Mouse (Mus musculus) forebrain, embryonic 11.5 days (tissue): Measurements from ENCODE around the gene Izumo4. TPM values are rescaled to one million over a fixed set of nuclear protein-coding genes. Genes with fewer than 3 reads are reported as not detected.

ENCODE experiments used
- ATAC-seq: fragments of 200-750 bp; cut with Nextera tagmentation; replicated peaks from 2 replicates; pipeline ENCODE4 v1.8.0; 2017; ENCODE audit warnings: moderate TSS enrichment; ENCODE audit not compliant: low FRiP score
- DNase-seq: peaks from one replicate; pipeline ENCODE4 v3.0.0-alpha.2; 2017; ENCODE audit warnings: low spot score
- H3K27ac ChIP-seq: fragments of 300-500 bp; sonication (generic); 2 replicates; pipeline ENCODE4 v1.5.1; 2014; ENCODE audit warnings: low read depth, low read length
- H3K27me3 ChIP-seq: fragments of 300-500 bp; sonication (generic); 2 replicates; pipeline ENCODE4 v1.6.1; 2014; ENCODE audit warnings: mild to moderate bottlenecking, low read length, mixed read lengths; ENCODE audit not compliant: control insufficient read depth, insufficient read depth
- H3K36me3 ChIP-seq: fragments of 300-500 bp; sonication (generic); 2 replicates; pipeline ENCODE4 v1.6.1; 2014; ENCODE audit warnings: mild to moderate bottlenecking, low read length, moderate library complexity, mixed read lengths; ENCODE audit not compliant: control insufficient read depth, insufficient read depth
- H3K4me1 ChIP-seq: fragments of 300-500 bp; sonication (generic); replicated peaks from 2 replicates; pipeline ENCODE4 v1.6.1; 2014; ENCODE audit warnings: low read length, mixed read lengths; ENCODE audit not compliant: control insufficient read depth, insufficient read depth
- H3K4me2 ChIP-seq: fragments of 300-500 bp; sonication (generic); 2 replicates; pipeline ENCODE4 v1.6.1; 2014; ENCODE audit warnings: low read depth, mild to moderate bottlenecking, low read length, moderate library complexity, mixed read lengths; ENCODE audit not compliant: severe bottlenecking
- H3K4me3 ChIP-seq: fragments of 300-500 bp; sonication (generic); 2 replicates; pipeline ENCODE4 v1.5.1; 2014; ENCODE audit warnings: low read depth, low read length
- H3K9ac ChIP-seq: fragments of 300-500 bp; sonication (generic); 2 replicates; pipeline ENCODE4 v1.6.1; 2014; ENCODE audit warnings: low read length
- H3K9me3 ChIP-seq: fragments of 300-500 bp; sonication (generic); 2 replicates; pipeline ENCODE4 v1.6.1; 2016; ENCODE audit warnings: low read length, mixed read lengths; ENCODE audit not compliant: control insufficient read depth
- WGBS: fragments of 180-500 bp; shearing (Covaris S2); extraction: QIAGEN DNeasy Blood & Tissue Kit; methylation state at CpG from one replicate; pipeline ENCODE4 v1.1.7; 2014; 5-methylcytosine and 5-hydroxymethylcytosine counted together
- polyA plus RNA-seq: library from polyadenylated mRNA; unstranded; fragments of >200 nt; fragmentation: Nextera tagmentation; extraction: Ambion mirVana; gene quantifications from 2 replicates; pipeline ENCODE4 v1.2.1, GENCODE M21; 2014

Izumo4 gene
- polyA plus RNA-seq, 1 experiment from 2014 or later: 4.8 TPM

DNA sequence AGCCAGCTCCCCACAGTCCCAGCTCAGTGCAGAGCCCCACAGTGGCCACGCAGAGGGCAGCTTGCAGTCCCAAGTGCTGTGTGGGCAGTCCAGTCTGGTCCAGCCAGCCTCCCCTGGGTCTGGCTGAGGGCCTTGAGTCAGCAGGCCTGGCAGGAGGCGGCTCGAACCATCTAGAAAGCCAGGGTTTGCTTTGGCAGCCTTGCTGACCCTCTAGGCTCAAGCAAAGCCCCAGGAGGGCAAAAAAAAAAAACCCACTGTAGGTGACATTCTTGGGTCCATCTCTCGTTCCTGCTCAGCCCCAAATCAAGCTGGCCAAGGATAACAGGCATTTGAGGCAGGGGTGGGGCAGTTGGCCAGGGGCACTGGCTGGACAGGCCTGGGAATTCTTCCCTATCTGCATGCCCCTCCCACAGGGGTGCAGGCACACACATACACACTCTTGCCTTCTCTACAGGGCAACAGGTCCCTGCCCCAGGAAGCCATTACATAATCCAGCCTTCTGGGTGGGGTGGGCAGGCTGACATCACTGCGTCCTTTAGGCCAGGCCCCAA, 27.7 kb upstream of the Izumo4 start:
- no peak overlapping the region for H3K27ac ChIP-seq
- H3K4me1 ChIP-seq: peaks cover 33% of the 10 kb centered on the region
- 75% methylated on average over 5 of the region's 5 CpGs for WGBS
- H3K4me3 ChIP-seq: peak overlapping the region; percentile 98
- H3K9me3 ChIP-seq: no peaks in the 10 kb centered on the region
- DNase-seq (no peak), ATAC-seq (no peak)
- no peaks in the 10 kb centered on the region for H3K27me3 ChIP-seq
- H3K4me2 ChIP-seq: peak overlapping the region; percentile 93
- peak overlapping the region; percentile 98 for H3K9ac ChIP-seq
- peaks cover 10% of the 10 kb centered on the region; the same call in 1 of the 2 replicates for H3K36me3 ChIP-seq

DNA sequence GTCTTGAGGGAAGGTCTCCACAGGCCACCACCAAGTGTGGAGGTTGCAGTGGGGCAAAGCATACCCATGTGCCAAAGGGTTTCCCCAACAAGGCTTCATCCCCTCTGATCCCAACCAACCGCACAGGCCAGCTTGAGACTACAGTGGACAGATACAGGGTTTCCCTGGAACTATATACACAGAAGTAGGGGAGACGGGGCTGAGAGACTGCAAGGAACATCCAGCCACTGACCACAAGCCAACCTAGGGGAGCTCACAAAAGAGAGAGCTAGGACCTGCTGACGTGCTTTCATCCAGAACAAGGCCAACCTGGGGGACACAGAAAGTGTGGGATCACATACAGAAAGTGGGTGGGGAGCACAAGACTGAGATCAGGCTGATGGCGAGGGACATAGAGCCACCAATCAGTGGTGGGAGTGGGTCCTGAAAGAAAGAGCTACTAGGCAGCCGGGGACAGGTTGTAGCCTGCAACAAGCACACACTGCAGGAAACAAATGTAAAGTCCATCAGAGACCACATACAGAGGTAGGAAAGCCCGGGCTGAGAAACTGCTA, 27.1 kb upstream of the Izumo4 start:
- ATAC-seq (no peak), DNase-seq (no peak)
- H3K4me3 ChIP-seq: peak overlapping the region; percentile 98
- WGBS: 24% methylated on average over 6 of the region's 6 CpGs
- H3K27me3 ChIP-seq: no peaks in the 10 kb centered on the region
- peaks cover 4% of the 10 kb centered on the region; the same call in 1 of the 2 replicates for H3K36me3 ChIP-seq
- peaks cover 33% of the 10 kb centered on the region for H3K4me1 ChIP-seq
- H3K9me3 ChIP-seq: no peaks in the 10 kb centered on the region
- peak overlapping the region; percentile 98 for H3K9ac ChIP-seq
- H3K4me2 ChIP-seq: peak overlapping the region; percentile 93
- H3K27ac ChIP-seq: no peak overlapping the region

DNA sequence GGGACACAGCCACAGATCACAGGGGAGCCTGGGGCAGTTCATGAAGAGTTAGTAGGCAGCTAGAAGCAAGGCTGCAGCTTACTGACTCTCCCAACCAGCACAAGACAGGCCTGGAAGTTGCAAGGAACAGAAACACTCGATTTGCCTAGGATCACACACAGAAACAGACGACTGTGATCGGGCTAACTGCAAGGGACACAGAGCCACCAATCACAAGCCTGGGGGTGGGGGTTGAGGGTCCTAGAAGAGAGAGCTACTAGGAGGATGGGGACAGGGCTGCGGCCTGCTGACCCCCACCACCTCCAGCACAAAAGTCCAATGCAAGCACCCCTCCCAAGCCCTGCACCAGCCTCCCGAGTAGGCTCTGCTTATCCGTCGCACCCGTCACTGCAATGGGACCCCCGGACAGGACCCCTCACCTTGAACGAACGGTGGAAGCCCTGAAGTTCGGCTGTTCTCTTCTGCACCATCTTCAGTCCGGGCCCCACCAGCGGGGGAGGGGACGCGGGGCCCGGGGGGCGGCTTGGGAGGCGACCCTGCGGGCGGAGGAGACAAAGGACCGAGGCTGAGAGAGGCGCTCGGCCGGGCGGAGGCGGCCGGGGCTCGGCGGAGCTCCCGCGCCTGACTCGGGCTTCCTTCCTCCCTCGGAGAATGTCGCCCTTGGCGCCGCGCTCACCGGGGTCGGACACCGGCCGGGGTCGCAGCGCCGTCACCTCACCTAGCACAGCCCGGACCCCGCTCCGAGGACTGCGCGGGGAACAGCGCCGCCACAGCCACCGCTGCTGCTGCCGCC, 26.4 kb upstream of the Izumo4 start:
- no peaks in the 10 kb centered on the region for H3K9me3 ChIP-seq
- peak overlapping the region; percentile 93 for H3K4me2 ChIP-seq
- peak overlapping the region; percentile 98 for H3K9ac ChIP-seq
- H3K36me3 ChIP-seq: peaks cover 4% of the 10 kb centered on the region; the same call in 1 of the 2 replicates
- H3K27ac ChIP-seq: peak overlapping the region; percentile 71
- DNase-seq (no peak), ATAC-seq (peak; percentile 50)
- under 1% methylated on average over 45 of the region's 54 CpGs for WGBS
- H3K4me1 ChIP-seq: peaks cover 33% of the 10 kb centered on the region
- H3K27me3 ChIP-seq: no peaks in the 10 kb centered on the region
- peak overlapping the region; percentile 98 for H3K4me3 ChIP-seq

DNA sequence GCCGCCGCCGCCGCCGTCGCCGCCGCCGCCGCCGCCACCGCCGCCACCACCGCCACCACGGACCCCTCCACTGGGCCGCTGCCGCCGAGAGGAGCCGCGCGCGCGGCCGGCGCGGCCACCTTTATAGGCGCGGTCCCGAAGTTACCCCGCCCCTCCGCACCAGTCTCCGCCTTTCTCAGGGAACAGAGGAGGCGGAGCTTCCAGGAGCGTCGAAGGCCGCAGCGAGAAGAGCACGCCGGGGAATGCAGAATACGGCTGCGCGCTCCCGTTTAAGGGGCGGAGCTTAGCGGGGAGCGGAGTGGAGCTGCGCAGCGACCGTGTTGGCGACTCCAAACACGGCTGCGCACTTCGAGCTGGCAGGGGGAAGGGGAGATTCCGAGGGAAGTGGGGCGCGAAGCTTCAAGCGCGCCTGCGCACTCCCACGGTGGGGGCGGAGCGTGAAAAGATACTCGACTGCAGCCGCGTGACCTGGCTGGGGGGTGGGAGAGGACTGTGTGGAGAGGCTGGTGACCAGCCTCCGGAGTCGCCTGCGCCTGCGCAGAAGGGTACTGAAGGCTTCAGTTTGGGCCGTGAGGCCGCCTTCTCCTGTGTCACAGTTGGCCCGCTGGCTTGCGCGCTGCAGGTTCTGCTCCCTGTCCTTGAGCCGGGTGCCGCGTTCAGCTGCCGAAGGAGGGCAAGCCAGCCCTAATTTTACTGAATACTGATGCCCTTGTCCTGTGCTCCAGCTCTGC, 25.6 kb upstream of the Izumo4 start:
- Histone ChIP-seq H3K9ac (peak overlapping the region; percentile 98), H3K4me2 (peak overlapping the region; percentile 93), H3K36me3 (peaks cover 4% of the 10 kb centered on the region; the same call in 1 of the 2 replicates), H3K4me3 (peak overlapping the region; percentile 98), H3K9me3 (no peaks in the 10 kb centered on the region), H3K4me1 (peaks cover 33% of the 10 kb centered on the region), H3K27me3 (no peaks in the 10 kb centered on the region), H3K27ac (peak overlapping the region; percentile 98)
- under 1% methylated on average over 71 of the region's 78 CpGs for WGBS
- DNase-seq (peak; percentile 100), ATAC-seq (peak; percentile 92)

DNA sequence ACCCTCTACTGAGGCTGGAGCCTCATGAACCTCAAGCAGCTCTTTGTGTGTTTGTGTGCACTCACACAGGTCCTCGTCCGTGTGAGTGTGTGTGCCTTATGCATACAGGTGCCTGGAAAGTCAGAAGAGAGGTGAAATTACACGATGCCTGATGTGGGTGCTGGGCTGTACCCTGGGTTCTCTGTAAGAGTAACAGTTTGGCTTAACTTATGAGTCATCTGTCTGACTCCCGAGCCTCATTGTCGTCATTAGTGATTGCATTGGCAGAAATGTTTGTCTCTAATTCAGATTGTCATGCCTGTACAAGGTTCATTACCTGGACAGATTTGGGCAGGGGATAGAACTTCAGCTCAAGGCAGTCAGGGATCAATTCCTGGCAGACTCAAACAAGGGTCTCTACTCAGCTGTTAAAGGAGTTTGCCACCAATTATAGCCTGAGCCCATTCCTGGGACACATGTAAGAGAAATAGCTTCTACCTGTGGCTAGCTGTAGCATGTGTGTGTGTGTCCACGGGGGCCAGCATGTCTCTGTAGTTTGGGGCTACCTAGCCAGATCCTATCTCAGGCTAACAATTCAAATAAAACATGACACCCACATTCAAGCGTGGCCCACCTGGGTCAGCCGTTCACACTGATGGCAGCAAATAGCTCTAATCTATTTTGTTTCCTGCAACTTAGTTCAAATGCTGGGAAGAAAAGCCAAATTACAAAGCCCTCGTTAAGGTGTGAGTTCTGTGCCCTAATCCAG, 24.7 kb upstream of the Izumo4 start:
- ATAC-seq: peak; percentile 10; the same call in 1 of the 2 replicates

DNA sequence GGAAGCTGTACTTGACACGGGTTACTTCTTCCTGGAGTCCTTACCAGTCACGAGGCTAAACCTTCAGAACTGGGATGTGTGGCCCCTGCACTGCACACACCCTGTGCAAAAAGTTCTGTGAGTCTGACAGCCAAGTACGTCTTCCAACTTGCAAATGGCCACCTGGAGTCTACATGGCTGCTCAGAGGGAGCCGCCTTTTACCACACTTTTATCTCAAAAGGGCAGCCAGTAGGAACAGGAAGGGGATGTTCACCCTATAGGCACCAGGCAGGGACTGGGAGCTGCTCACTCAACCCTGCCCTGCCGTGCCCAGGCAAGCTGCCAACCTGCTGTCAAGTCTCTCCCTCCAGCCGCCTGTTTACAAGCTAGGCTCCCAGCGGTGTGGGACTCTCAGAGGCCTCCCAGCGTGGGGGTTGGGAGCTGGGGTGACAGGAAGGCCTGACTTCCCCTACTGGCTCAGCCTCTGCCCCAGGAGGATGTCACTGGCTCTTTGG, 24.0 kb upstream of the Izumo4 start, which contains the start of gene Mknk2:
Mknk2 (minus strand) TSS at position 171 of the 495 bp plus-strand sequence.
- peak within 1 kb of the TSS; percentile 98 for H3K27ac ChIP-seq

More for the DNA sequence above, 24.7 kb upstream of the Izumo4 start:
- H3K4me3 ChIP-seq: peak overlapping the region; percentile 98
- 45% methylated on average over 9 of the region's 9 CpGs for WGBS
- H3K9ac ChIP-seq: peak overlapping the region; percentile 86
- peak overlapping the region; percentile 98 for H3K27ac ChIP-seq
- H3K4me1 ChIP-seq: peaks cover 33% of the 10 kb centered on the region
- no peak for DNase-seq
- no peaks in the 10 kb centered on the region for H3K36me3 ChIP-seq
- no peaks in the 10 kb centered on the region for H3K27me3 ChIP-seq
- peak overlapping the region; percentile 80 for H3K4me2 ChIP-seq
- no peaks in the 10 kb centered on the region for H3K9me3 ChIP-seq

DNA sequence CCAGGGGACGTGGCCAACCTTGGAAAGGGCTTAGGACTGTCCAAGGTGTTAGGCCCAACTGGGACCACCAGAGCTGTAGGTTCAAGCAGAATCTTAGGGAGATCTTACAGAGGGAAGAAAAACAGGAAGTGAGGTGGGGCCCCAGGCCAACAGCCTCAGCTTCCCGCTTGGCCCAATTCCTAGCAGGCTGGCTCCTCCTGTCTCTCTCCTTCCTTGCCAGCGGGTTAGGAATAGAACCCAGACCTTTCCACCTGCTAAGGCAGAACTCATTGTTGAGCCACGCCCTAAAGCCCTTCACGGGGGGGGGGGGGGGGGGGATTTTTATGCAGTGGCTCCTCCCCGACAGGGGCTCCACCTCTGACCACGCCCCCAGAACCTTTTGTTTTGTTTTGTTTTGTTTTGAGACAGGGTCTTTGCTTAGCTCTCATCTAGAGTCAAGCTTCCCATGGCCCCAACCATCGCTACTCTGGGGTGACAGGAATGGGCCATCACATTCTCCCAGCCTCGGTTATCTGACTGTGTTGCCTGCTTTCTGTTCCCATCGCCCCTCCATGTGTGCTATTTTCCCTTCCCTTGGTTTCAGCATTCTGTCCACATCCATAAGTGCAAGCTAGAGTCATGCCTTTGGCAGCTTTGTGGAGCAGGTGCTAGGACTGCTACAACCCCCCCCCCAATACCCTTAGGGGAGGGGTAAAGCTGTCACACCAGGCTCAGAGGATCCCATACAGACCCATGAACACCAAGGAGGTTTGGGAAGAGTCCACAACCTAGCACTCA, 23.2 kb upstream of the Izumo4 start:
- WGBS: 47% methylated on average over 10 of the region's 10 CpGs
- DNase-seq: no peak
- H3K27ac ChIP-seq: peak overlapping the region; percentile 12
- H3K4me3 ChIP-seq: no peak overlapping the region
- H3K36me3 ChIP-seq: no peaks in the 10 kb centered on the region
- no peaks in the 10 kb centered on the region for H3K27me3 ChIP-seq
- ATAC-seq: no peak
- H3K9ac ChIP-seq: no peak overlapping the region
- H3K4me2 ChIP-seq: no peak overlapping the region
- H3K9me3 ChIP-seq: no peaks in the 10 kb centered on the region
- H3K4me1 ChIP-seq: peaks cover 29% of the 10 kb centered on the region

More for the DNA sequence above, 24.0 kb upstream of the Izumo4 start, which contains the start of gene Mknk2:
- DNase-seq (peak; percentile 76), ATAC-seq (no peak)
- no peaks in the 10 kb centered on the region for H3K9me3 ChIP-seq
- no peaks in the 10 kb centered on the region for H3K27me3 ChIP-seq
- WGBS: 44% methylated on average over 8 of the region's 8 CpGs
- peak within 1 kb of the TSS; percentile 80 for H3K4me2 ChIP-seq
- no peaks in the 10 kb centered on the region for H3K36me3 ChIP-seq
- H3K4me3 ChIP-seq: peak within 1 kb of the TSS; percentile 98
- peaks cover 32% of the 10 kb centered on the region for H3K4me1 ChIP-seq
- H3K9ac ChIP-seq: peak within 1 kb of the TSS; percentile 86
